Mouse (Mus musculus): ENCODE data around the gene Rbm12.
A peak's percentile ranks its signal among the peaks of the same experiment; 100 is the strongest.
"Not testable (repeated sequence)": the region's sequence is repeated elsewhere in the genome, so short reads cannot be mapped to it uniquely, and the experiment has no call there.

Rbm12 gene

GRCm38 (mm10) chr2:156111358-156112079 lies at the start of gene Rbm12, which contains the start of gene Cpne1:
Rbm12 (minus strand) TSS chr2:156111978.
Cpne1 (minus strand) TSS chr2:156111965.
- DNase-seq (ENCODE audit: low spot score): peak; percentile 92

- DNase-seq (ENCODE audit: low spot score): peak; percentile 47
Observed at GRCm38 (mm10) chr2:156151538-156151937, 39.8 kb upstream of the Rbm12 start.

GRCm38 (mm10) chr2:156147316-156147915 lies 35.6 kb upstream of the Rbm12 start:
- peak; percentile 81 for DNase-seq (ENCODE audit: low spot score)

- DNase-seq (ENCODE audit: low spot score): peak; percentile 42
Observed at GRCm38 (mm10) chr2:156146272-156146989, 34.7 kb upstream of the Rbm12 start.

- DNase-seq (ENCODE audit: low spot score): peak; percentile 38
Observed at GRCm38 (mm10) chr2:156145486-156146130, 33.8 kb upstream of the Rbm12 start.

- DNase-seq (ENCODE audit: low spot score): peak; percentile 90
Observed at GRCm38 (mm10) chr2:156143953-156144724, 32.4 kb upstream of the Rbm12 start, which contains the start of the genes Romo1 and Nfs1. Romo1 (plus strand) TSS chr2:156144039. Nfs1 (minus strand) TSS chr2:156144186.

- peak; percentile 53 for DNase-seq (ENCODE audit: low spot score)
Observed at GRCm38 (mm10) chr2:156143367-156143766, 31.6 kb upstream of the Rbm12 start.

GRCm38 (mm10) chr2:156142820-156143219 lies 31.0 kb upstream of the Rbm12 start:
- DNase-seq (ENCODE audit: low spot score): no peak

- no peak for DNase-seq (ENCODE audit: low spot score)
Observed at GRCm38 (mm10) chr2:156135695-156136094, 23.9 kb upstream of the Rbm12 start.

GRCm38 (mm10) chr2:156134161-156134560 lies 22.4 kb upstream of the Rbm12 start:
- no peak for DNase-seq (ENCODE audit: low spot score)

GRCm38 (mm10) chr2:156126992-156127391 lies 15.2 kb upstream of the Rbm12 start, which contains the start of gene Gm28036:
Gm28036 (minus strand) TSS chr2:156127092.
- no peak for DNase-seq (ENCODE audit: low spot score)

- no peak for DNase-seq (ENCODE audit: low spot score)
Observed at GRCm38 (mm10) chr2:156123731-156124130, 12.0 kb upstream of the Rbm12 start.

GRCm38 (mm10) chr2:156119566-156119965 lies 7.8 kb upstream of the Rbm12 start:
- DNase-seq (ENCODE audit: low spot score): no peak

- not testable (repeated sequence) for DNase-seq (ENCODE audit: low spot score)
Observed at GRCm38 (mm10) chr2:156112080-156112423, 274 bp upstream of the Rbm12 start.

- peak; percentile 62 for DNase-seq (ENCODE audit: low spot score)
Observed at GRCm38 (mm10) chr2:156110627-156111357, 986 bp downstream of the Rbm12 start.

GRCm38 (mm10) chr2:156091926-156092325 lies 19.9 kb downstream of the Rbm12 start:
- peak; percentile 67 for DNase-seq (ENCODE audit: low spot score)

GRCm38 (mm10) chr2:156089799-156090198 lies 22.0 kb downstream of the Rbm12 start:
- peak; percentile 7 for DNase-seq (ENCODE audit: low spot score)

GRCm38 (mm10) chr2:156087391-156088110 lies 24.2 kb downstream of the Rbm12 start:
- DNase-seq (ENCODE audit: low spot score): no peak

GRCm38 (mm10) chr2:156084541-156084940 lies 27.2 kb downstream of the Rbm12 start:
- no peak for DNase-seq (ENCODE audit: low spot score)

GRCm38 (mm10) chr2:156080391-156080790 lies 31.4 kb downstream of the Rbm12 start:
- no peak for DNase-seq (ENCODE audit: low spot score)
